Mouse (Mus musculus) MEL (cell line): ENCODE measurements around the gene Wnt10b. TPM values are rescaled to one million over a fixed set of nuclear protein-coding genes. Genes with fewer than 3 reads are reported as not detected.
"Not testable (repeated sequence)": the region's sequence is repeated elsewhere in the genome, so short reads cannot be mapped to it uniquely, and the experiment has no call there.

Source experiments
- DNase-seq: peaks from one replicate; pipeline ENCODE4 v3.0.0; 2011; ENCODE audit warnings: low read depth, low spot score
- H3K27ac ChIP-seq: 2 replicates; pipeline ENCODE4 v1.5.1; 2012; ENCODE audit warnings: low read depth, mild to moderate bottlenecking, control low read depth, low read length, moderate library complexity; ENCODE audit not compliant: control insufficient read depth
- H3K27me3 ChIP-seq, 2 experiments: fragments of 150-350 bp in 1 of 2; sonication (generic) in 1 of 2; 2 replicates each; pipeline ENCODE4 v1.6.1; 2012; ENCODE audit warnings: low read length in 2 of 2, mild to moderate bottlenecking in 2 of 2, improper control_type of control experiment in 1 of 2, moderate library complexity in 1 of 2; ENCODE audit not compliant: insufficient read depth in 2 of 2, control insufficient read depth in 1 of 2
- H3K36me3 ChIP-seq, 2 experiments: 2 replicates each; pipeline ENCODE4 v1.6.1; 2012 to 2014; ENCODE audit warnings: low read length in 2 of 2, improper control_type of control experiment in 1 of 2, inconsistent platforms in 1 of 2, mild to moderate bottlenecking in 1 of 2; ENCODE audit not compliant: insufficient read depth in 2 of 2, control insufficient read depth in 1 of 2
- H3K4me1 ChIP-seq, 2 experiments: fragments of 150-350 bp in 1 of 2; sonication (generic) in 1 of 2; 2 replicates each; pipeline ENCODE4 v1.6.1; 2012; ENCODE audit warnings: low read length in 2 of 2, improper control_type of control experiment in 1 of 2, mild to moderate bottlenecking in 1 of 2; ENCODE audit not compliant: insufficient read depth in 2 of 2, control insufficient read depth in 1 of 2
- H3K4me3 ChIP-seq, 2 experiments: fragments of 150-350 bp in 1 of 2; sonication (generic) in 1 of 2; 2 replicates each; pipeline ENCODE4 v1.5.1; 2012; ENCODE audit warnings: low read depth in 2 of 2, low read length in 2 of 2, mild to moderate bottlenecking in 2 of 2, moderate library complexity in 2 of 2, control low read depth in 1 of 2, improper control_type of control experiment in 1 of 2; ENCODE audit not compliant: control insufficient read depth in 1 of 2, insufficient read depth in 1 of 2
- H3K79me2 ChIP-seq: 2 replicates; pipeline ENCODE4 v1.6.1; 2012; ENCODE audit warnings: mild to moderate bottlenecking, low read length, moderate library complexity; ENCODE audit not compliant: control insufficient read depth, poor library complexity, insufficient read depth
- H3K9ac ChIP-seq: 2 replicates; pipeline ENCODE4 v1.6.1; 2012; ENCODE audit warnings: low read depth, mild to moderate bottlenecking, control low read depth, low read length, moderate library complexity; ENCODE audit not compliant: control insufficient read depth, poor library complexity, severe bottlenecking
- H3K9me3 ChIP-seq: fragments of 150-350 bp; sonication (generic); replicated peaks from 2 replicates; pipeline ENCODE4 v1.6.1; 2012; ENCODE audit warnings: mild to moderate bottlenecking, low read length, improper control_type of control experiment, moderate library complexity; ENCODE audit not compliant: insufficient read depth
- CTCF ChIP-seq, 3 experiments: IDR thresholded peaks in 2 of 3; conservative IDR thresholded peaks in 1 of 3; 2 replicates each; pipeline ENCODE4 v1.5.1; 2011 to 2012; ENCODE audit warnings: low read length in 3 of 3, low read depth in 2 of 3, mild to moderate bottlenecking in 2 of 3, improper control_type of control experiment in 1 of 3, inconsistent platforms in 1 of 3, mixed read lengths in 1 of 3, moderate library complexity in 1 of 3; ENCODE audit not compliant: control insufficient read depth in 1 of 3, insufficient read depth in 1 of 3, poor library complexity in 1 of 3, severe bottlenecking in 1 of 3
- MAZ ChIP-seq: IDR thresholded peaks from 2 replicates; pipeline ENCODE4 v1.6.1; 2012; ENCODE audit warnings: low read depth, mild to moderate bottlenecking, inconsistent platforms, low read length, improper control_type of control experiment
- MYC ChIP-seq: IDR thresholded peaks from 2 replicates; pipeline ENCODE4 v1.6.1; 2011; ENCODE audit warnings: low read depth, mild to moderate bottlenecking, low read length, improper control_type of control experiment, moderate library complexity
- POLR2A ChIP-seq, 2 experiments: IDR thresholded peaks; 2 replicates each; pipeline ENCODE4 v1.6.1; 2011 to 2012; ENCODE audit warnings: low read length in 2 of 2, mild to moderate bottlenecking in 2 of 2, control low read depth in 1 of 2, improper control_type of control experiment in 1 of 2, low read depth in 1 of 2, moderate library complexity in 1 of 2; ENCODE audit not compliant: control insufficient read depth in 1 of 2, insufficient read depth in 1 of 2, poor library complexity in 1 of 2
- POLR2AphosphoS2 ChIP-seq: IDR thresholded peaks from 2 replicates; pipeline ENCODE4 v1.6.1; 2011; ENCODE audit warnings: low read length, improper control_type of control experiment
- POLR2AphosphoS5 ChIP-seq: IDR thresholded peaks from 2 replicates; pipeline ENCODE4 v1.6.1; 2012; ENCODE audit warnings: low read depth, borderline replicate concordance, mild to moderate bottlenecking, inconsistent platforms, low read length, moderate library complexity, mixed read lengths
- ZNF384 ChIP-seq: IDR thresholded peaks from 2 replicates; pipeline ENCODE4 v1.6.1; 2012; ENCODE audit warnings: low read depth, mild to moderate bottlenecking, inconsistent platforms, low read length, improper control_type of control experiment
- polyA plus RNA-seq, 2 experiments: library from polyadenylated mRNA; stranded (reverse) in 1 of 2; unstranded in 1 of 2; fragments of >175 nt in 1 of 2; fragments of >200 nt in 1 of 2; gene quantifications; 2 replicates each; pipeline versions ENCODE4 v1.2.1 to v1.2.4; 2012; ENCODE audit warnings: low replicate concordance in 2 of 2, low read depth in 1 of 2; ENCODE audit not compliant: insufficient read length in 2 of 2, insufficient read depth in 1 of 2, missing spikeins in 1 of 2
- total RNA-seq: library from RNA; depleted of rRNA; stranded (reverse); fragments of 300-350 nt; gene quantifications from 2 replicates; pipeline ENCODE4 v1.2.3, GENCODE M21; 2012

The Wnt10b gene
- total and polyA plus RNA-seq, 3 experiments, result 0.14 to 0.23 TPM; not detected in 1

- Histone ChIP-seq H3K9ac (no peak overlapping the region), H3K27me3 (no peaks in the 10 kb centered on the region), H3K27ac (no peak overlapping the region), H3K4me1 (0 out of 4 replicates have a peak, but pooled peaks cover 0 to 7% of the 10 kb centered on the region in 2 experiments), H3K79me2 (peaks cover 7% of the 10 kb centered on the region), H3K4me3 (no peak overlapping the region), H3K9me3 (no peaks in the 10 kb centered on the region), H3K36me3 (peaks cover 0 to 5% of the 10 kb centered on the region in 2 experiments; a peak in 2 of 4 replicates)
- DNase-seq, result peak; percentile 33
- TF ChIP-seq POLR2AphosphoS5 (no peak), POLR2A (IDR thresholded peaks at IDR 0.05; ENCODE audit: control insufficient read depth in 1 of 2, insufficient read depth in 1 of 2, low read depth in 1 of 2, low read length in 2 of 2, poor library complexity in 1 of 2) (peak in 1 of 2 experiments; percentile 45; a peak in 2 of 4 replicates)
These were observed 34.9 kb upstream of the Wnt10b start for GRCm38 (mm10) chr15:98812741-98813424.

- not testable (repeated sequence) for H3K4me1 ChIP-seq, H3K4me3 ChIP-seq, H3K27ac ChIP-seq, H3K9ac ChIP-seq, H3K9me3 ChIP-seq, H3K27me3 ChIP-seq, H3K36me3 ChIP-seq
- DNase-seq, result peak; percentile 42
- TF ChIP-seq CTCF (IDR thresholded peaks at IDR 0.05 in 2 of 3, conservative IDR thresholded peaks at IDR 0.05 in 1 of 3; ENCODE audit: control insufficient read depth in 1 of 3, insufficient read depth in 1 of 3, low read depth in 2 of 3, low read length in 3 of 3, poor library complexity in 1 of 3, severe bottlenecking in 1 of 3) (peak; percentile 13 to 45 (median 29); a peak in 3 of 6 replicates), MYC (peak; percentile 59), ZNF384 (peak; percentile 74)
- peaks cover 28% of the 10 kb centered on the region for H3K79me2 ChIP-seq
These were observed 32.3 kb upstream of the Wnt10b start for GRCm38 (mm10) chr15:98810212-98810611.

GRCm38 (mm10) chr15:98809390-98809789 lies 31.4 kb upstream of the Wnt10b start, which contains the start of gene Ddn:
Gene Ddn, minus strand, starts transcription at chr15:98809490.
- no peaks in the 10 kb centered on the region for H3K9me3 ChIP-seq
- H3K9ac ChIP-seq, result peak within 1 kb of the TSS; percentile 66
- H3K4me1 ChIP-seq, result peaks cover 0 to 8% of the 10 kb centered on the region in 2 experiments; a peak in 2 of 4 replicates
- H3K27me3 ChIP-seq, result no peaks in the 10 kb centered on the region
- DNase-seq, result no peak
- H3K36me3 ChIP-seq, result peaks cover 0 to 5% of the 10 kb centered on the region in 2 experiments; a peak in 3 of 4 replicates
- no peak within 1 kb of the TSS for H3K27ac ChIP-seq
- TF ChIP-seq POLR2AphosphoS2, result 0 out of 2 replicates have a peak, but pooled peaks have one; percentile 31
- TF ChIP-seq MAZ, result no peak
- H3K79me2 ChIP-seq, result peaks cover 28% of the 10 kb centered on the region
- peak within 1 kb of the TSS; percentile 49 to 56; a peak in 3 of 4 replicates for H3K4me3 ChIP-seq
